Mouse (Mus musculus): Measurements from ENCODE around the gene Gcn1l1.
A peak's percentile ranks its signal among the peaks of the same experiment; 100 is the strongest.
"Not testable (repeated sequence)": the region's sequence is repeated elsewhere in the genome, so short reads cannot be mapped to it uniquely, and the experiment has no call there.

Gene Gcn1l1

DNA sequence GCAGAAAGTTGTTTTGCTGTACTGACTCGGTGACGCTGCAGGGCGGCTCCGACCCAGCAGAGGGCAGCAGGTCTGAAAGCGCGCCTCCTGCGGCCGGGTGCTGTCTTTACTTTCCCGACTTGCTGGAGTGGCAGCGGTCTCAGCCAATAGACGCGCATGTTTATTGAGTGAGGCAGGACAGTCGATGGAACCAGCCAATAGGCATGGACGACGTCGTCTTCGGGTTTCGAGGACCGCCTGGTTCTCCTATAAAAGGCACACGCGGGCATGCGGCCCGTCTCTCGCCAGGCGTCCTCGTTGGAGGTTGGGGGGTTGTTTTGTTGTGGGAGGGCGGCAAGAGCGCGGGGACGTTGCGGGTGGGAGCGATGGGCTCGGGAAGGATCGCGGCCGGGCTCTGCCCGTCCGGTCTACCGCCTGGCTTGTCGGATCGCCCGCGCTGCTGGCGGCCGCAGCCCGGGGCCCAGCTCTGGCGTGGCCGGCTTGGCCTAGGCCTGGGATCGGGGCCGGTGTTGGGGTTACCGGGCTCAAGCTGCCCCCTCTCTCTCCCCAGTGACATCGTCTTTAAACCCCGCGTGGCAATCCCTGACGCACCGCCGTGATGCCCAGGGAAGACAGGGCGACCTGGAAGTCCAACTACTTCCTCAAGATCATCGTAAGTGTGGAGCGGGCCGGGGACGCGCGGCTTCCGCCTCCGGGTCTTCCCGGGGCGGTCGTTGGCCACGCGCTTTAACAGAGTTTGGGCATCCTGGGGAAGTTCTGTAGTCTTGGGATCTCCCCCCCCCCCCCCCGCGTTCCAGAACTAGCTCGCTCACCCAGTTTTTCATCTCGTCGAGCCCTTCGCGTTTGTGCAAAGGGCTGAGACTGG lies 5.6 kb upstream of the Gcn1l1 start, which contains the start of gene Rplp0:
Gene Rplp0 (plus strand): TSS at position 231 of the 865 bp plus-strand sequence.
- peak; percentile 100 for DNase-seq (ENCODE audit: low spot score)

GRCm38 (mm10) chr5:115560336-115560905 lies 4.6 kb upstream of the Gcn1l1 start:
- no peak for DNase-seq (ENCODE audit: low spot score)

DNA sequence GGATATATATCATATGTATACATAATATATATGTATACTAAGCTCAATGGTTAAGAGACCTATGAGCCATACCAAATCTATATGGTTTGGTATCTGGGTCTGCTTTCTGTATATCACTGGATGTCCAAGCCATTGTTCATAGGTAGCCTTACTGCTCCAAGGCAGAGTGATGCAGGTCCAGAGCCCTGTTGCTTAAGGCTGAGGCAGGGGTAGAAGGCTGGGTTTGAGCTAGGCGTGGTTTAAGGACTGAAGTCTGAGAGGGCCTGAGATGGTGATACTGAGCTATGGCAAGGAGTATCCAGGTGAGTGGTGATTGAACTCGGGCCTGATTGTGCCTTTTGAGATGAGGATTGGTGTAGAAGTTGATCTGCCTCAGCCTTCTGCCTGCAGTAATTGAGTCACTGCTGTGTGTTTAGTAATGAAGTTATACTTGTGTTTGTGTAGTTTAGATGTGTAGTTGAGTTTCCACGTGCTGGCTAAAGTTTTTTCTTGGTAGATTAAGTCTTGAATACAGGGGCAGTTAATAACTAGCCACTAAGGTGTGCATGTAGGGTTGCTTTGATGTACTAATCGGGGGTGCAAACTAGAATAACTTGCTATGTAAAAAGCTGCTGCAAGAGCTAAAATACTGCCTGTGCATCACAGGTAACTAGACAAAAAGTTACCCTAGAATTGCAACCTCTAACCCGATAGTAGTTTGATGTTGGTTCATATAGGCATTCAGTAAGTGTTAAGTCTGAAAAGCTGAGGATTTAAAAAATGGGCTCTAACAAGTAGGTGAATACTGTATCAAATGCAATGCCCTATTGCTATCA lies 1.1 kb upstream of the Gcn1l1 start:
- no peak for DNase-seq (ENCODE audit: low spot score)

- no peak for DNase-seq (ENCODE audit: low spot score)
These were observed 349 bp downstream of the Gcn1l1 start for GRCm38 (mm10) chr5:115565403-115565802.

DNA sequence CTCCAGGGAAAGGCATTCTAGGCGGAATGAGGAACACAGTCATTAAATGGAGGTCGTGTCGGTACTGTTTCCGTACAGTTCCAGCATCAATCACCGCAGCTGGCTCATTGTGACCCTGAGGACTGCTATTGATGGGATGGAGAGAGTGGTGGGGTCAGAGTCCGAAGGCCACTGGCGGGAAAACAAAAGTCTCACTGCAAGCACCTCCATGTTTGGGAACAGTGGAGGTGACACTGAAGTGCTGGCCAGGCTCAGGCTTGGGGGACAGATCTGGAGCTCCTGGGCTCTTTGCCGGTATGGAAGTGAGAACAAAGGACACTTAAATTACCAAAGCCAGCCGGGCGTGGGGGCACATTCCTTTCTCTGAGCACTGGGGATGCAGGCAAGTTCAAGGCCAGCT lies 3.6 kb downstream of the Gcn1l1 start:
- peak; percentile 72 for DNase-seq (ENCODE audit: low spot score)

- no peak for DNase-seq (ENCODE audit: low spot score)
These were observed 4.3 kb downstream of the Gcn1l1 start for GRCm38 (mm10) chr5:115569308-115569707.

DNA sequence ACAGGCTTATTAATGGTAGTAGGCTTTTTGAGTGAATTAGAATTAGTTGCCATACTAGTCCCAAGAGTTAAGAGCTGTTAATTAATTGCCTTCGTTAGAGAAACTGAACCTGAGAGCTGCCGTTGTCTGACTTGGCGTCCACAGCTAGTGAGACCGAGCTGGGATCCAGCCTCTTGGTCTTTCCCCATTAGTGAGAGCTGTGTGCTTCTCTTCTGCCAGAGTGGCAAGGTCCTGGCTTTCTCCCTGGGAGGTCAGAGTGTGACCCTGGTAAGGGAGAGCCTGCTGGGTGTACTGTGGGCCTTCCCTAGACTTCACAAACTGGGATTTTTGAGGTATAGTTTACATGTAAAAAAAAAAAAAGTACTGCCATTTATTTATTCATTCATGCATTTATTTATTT lies 4.7 kb downstream of the Gcn1l1 start:
- no peak for DNase-seq (ENCODE audit: low spot score)

DNA sequence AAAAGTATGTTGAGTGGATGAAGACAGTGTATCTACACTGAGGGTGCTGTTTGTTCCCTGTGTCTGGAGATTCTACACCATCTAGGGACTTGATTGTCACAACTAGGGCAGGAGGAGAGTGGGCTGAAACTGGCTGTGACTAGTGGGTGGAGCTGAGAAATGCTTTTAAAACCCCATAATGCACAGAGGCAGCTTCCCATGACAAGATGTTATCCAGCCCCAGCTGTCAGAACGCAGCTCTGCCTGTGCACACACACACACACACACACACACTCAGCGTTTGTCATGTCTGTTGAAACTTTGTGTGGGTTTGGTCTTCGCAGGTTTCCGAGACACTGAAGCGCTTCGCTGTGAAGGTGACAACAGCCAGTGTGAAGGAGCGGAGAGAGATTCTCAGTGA lies 6.0 kb downstream of the Gcn1l1 start:
- no peak for DNase-seq (ENCODE audit: low spot score)

- DNase-seq (ENCODE audit: low spot score) = peak; percentile 48
These were observed 7.9 kb downstream of the Gcn1l1 start for GRCm38 (mm10) chr5:115572679-115573535.

- DNase-seq (ENCODE audit: low spot score) = no peak
These were observed 9.9 kb downstream of the Gcn1l1 start for GRCm38 (mm10) chr5:115574992-115575391.

GRCm38 (mm10) chr5:115577686-115578085 lies 12.6 kb downstream of the Gcn1l1 start:
- DNase-seq (ENCODE audit: low spot score) = not testable (repeated sequence)

- DNase-seq (ENCODE audit: low spot score) = no peak
These were observed 13.9 kb downstream of the Gcn1l1 start for GRCm38 (mm10) chr5:115578922-115579321.

- no peak for DNase-seq (ENCODE audit: low spot score)
These were observed 14.3 kb downstream of the Gcn1l1 start for GRCm38 (mm10) chr5:115579363-115579762.

GRCm38 (mm10) chr5:115580229-115581001 lies 15.4 kb downstream of the Gcn1l1 start:
- no peak for DNase-seq (ENCODE audit: low spot score)

DNA sequence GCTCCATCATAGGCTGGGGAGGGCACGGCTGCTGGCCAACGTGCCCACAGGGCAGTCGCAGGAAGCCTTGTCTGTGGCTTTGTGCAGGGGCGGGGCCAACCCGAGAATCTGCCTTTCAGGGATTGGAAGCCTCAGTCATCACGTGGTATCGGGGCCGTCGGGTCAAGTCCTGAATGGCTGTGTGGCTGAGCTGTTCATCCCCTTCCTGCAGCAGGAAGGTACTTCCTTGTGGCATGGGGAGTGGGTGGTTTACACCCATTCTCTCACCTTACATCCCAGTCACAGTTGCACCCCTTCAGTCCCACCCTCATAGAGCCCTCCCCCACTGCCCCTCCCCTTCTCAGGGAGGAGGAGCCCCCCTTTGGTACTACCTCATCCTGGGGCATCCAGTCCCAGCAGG lies 16.6 kb downstream of the Gcn1l1 start:
- no peak for DNase-seq (ENCODE audit: low spot score)

DNA sequence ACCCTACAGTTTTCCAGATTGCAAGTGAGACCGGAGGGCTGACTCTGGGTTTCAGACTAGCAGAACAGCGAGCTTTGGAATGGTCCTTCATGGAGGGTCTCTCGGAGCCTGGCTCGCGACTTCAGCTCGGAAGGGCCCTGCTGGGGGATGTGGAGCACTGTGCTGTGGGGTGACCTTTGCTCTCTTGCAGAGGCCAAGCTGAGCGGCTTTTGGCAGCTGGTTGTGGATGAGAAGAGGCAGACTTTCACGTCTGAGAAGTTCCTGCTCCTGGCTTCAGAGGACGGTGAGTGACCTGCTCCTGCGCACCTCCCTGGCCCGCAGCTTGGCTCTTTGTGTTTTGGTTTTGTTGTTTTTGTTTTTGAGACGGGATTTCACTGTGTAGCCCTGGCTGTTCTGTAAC lies 20.6 kb downstream of the Gcn1l1 start:
- peak; percentile 52 for DNase-seq (ENCODE audit: low spot score)

- DNase-seq (ENCODE audit: low spot score) = no peak
These were observed 21.1 kb downstream of the Gcn1l1 start for GRCm38 (mm10) chr5:115586166-115586565.

GRCm38 (mm10) chr5:115586780-115587179 lies 21.7 kb downstream of the Gcn1l1 start:
- no peak for DNase-seq (ENCODE audit: low spot score)

- peak; percentile 20 for DNase-seq (ENCODE audit: low spot score)
These were observed 26.0 kb downstream of the Gcn1l1 start for GRCm38 (mm10) chr5:115591028-115591427.

- DNase-seq (ENCODE audit: low spot score) = peak; percentile 20
These were observed 26.5 kb downstream of the Gcn1l1 start for GRCm38 (mm10) chr5:115591506-115591905.

GRCm38 (mm10) chr5:115603561-115603960 lies 38.5 kb downstream of the Gcn1l1 start:
- no peak for DNase-seq (ENCODE audit: low spot score)

All from yolk sac, embryonic 10.5 days (tissue).